Mouse (Mus musculus): ENCODE data around the gene Tgfb1. TPM values are rescaled to one million over a fixed set of nuclear protein-coding genes. Genes with fewer than 3 reads are reported as not detected.

Tgfb1 gene
- polyA plus RNA-seq (2014; fragmentation: Nextera tagmentation; extraction: Ambion mirVana) = 2.4 and 3.2 TPM in 2 replicates

DNA sequence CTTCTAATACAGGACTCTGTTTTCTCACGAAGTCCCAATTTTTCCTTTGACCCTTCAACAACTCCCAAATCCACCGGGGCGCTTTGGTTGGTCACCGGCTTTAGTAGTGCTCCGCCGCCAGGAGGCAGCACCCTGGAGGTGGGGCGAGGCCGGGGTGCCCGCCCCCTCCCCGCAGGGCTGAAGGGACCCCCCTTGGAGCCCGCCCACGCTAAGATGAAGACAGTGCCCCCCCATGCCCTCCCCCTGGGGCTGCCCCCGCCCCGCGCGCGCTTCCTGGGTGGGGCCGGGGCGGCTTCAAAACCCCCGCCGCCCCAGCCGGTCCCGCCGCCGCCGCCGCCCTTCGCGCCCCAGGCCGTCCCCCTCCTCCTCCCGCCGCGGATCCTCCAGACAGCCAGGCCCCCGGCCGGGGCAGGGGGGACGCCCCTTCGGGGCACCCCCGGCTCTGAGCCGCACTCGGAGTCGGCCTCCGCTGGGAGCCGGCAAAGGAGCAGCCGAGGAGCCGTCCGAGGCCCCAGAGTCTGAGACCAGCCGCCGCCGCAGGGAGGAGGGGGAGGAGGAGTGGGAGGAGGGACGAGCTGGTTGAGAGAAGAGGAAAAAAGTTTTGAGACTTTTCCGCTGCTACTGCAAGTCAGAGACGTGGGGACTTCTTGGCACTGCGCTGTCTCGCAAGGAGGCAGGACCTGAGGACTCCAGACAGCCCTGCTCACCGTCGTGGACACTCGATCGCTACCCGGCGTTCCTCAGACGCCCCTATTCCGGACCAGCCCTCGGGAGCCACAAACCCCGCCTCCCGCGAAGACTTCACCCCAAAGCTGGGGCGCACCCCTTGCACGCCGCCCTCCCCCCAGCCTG lies at the start of gene Tgfb1:
Gene Tgfb1, plus strand, starts transcription at position 323 of the 852 bp plus-strand sequence.
- H3K4me1 ChIP-seq (replicated peaks; ENCODE audit: control insufficient read depth, insufficient read depth, low read length) = peaks cover 10% of the 10 kb centered on the region; the same call in 1 of the 2 replicates
- ATAC-seq (replicated peaks; ENCODE audit: low FRiP score, low TSS enrichment, low read depth) (peak; percentile 47; the same call in 1 of the 2 replicates), DNase-seq (ENCODE audit: low spot score) (peak; percentile 92)
- peak within 1 kb of the TSS; percentile 65 for H3K9ac ChIP-seq (ENCODE audit: low read length)
- H3K36me3 ChIP-seq (ENCODE audit: control insufficient read depth, insufficient read depth, low read length) = peaks cover 4% of the 10 kb centered on the region; the same call in 1 of the 2 replicates
- WGBS = under 1% methylated on average over 54 of the region's 69 CpGs
- peaks cover 13% of the 10 kb centered on the region; the same call in 1 of the 2 replicates for H3K27me3 ChIP-seq (replicated peaks; ENCODE audit: control insufficient read depth, insufficient read depth, low read length)
- H3K4me3 ChIP-seq (ENCODE audit: low read depth, low read length) = peak within 1 kb of the TSS; percentile 59
- no peaks in the 10 kb centered on the region for H3K9me3 ChIP-seq (ENCODE audit: control insufficient read depth, low read length)
- H3K4me2 ChIP-seq (ENCODE audit: low read length) = peak within 1 kb of the TSS; percentile 90
- H3K27ac ChIP-seq (ENCODE audit: low read depth) = peak within 1 kb of the TSS; percentile 62

DNA sequence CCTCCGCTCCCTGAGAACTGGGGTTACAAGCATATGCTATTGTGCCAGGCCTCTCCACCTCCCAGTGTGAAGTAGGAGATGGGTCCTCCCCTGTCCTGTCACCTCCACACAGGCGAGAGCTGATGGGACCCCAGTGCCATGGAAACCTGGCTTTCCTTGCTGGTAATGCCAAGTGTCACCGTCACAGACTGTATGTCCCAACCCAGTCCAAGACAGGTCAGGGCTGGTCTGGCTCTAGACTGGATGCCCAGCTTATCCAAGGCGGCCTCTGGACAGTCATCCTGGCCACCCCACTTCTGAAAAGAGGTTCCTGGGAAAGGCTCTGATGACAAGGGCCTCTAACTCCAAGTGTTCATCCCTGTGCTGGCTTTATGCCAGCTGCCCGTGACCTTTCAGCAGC lies 49.7 kb upstream of the Tgfb1 start:
- Histone ChIP-seq H3K4me1 (replicated peaks; ENCODE audit: control insufficient read depth, insufficient read depth, low read length) (no peaks in the 10 kb centered on the region), H3K27me3 (replicated peaks; ENCODE audit: control insufficient read depth, insufficient read depth, low read length) (no peaks in the 10 kb centered on the region), H3K27ac (ENCODE audit: low read depth) (no peak overlapping the region), H3K4me3 (ENCODE audit: low read depth, low read length) (no peak overlapping the region), H3K36me3 (ENCODE audit: control insufficient read depth, insufficient read depth, low read length) (peaks cover 23% of the 10 kb centered on the region; the same call in 1 of the 2 replicates), H3K9ac (ENCODE audit: low read length) (no peak overlapping the region), H3K9me3 (ENCODE audit: control insufficient read depth, low read length) (no peaks in the 10 kb centered on the region), H3K4me2 (ENCODE audit: low read length) (no peak overlapping the region)
- DNase-seq (ENCODE audit: low spot score) (no peak), ATAC-seq (replicated peaks; ENCODE audit: low FRiP score, low TSS enrichment, low read depth) (no peak)
- 88% methylated on average over 5 of the region's 5 CpGs for whole genome bisulfite sequencing

- H3K4me2 ChIP-seq (ENCODE audit: low read length) = no peak overlapping the region
- H3K9ac ChIP-seq (ENCODE audit: low read length) = no peak overlapping the region
- no peak for DNase-seq (ENCODE audit: low spot score)
- no peaks in the 10 kb centered on the region for H3K9me3 ChIP-seq (ENCODE audit: control insufficient read depth, low read length)
- ATAC-seq (replicated peaks; ENCODE audit: low FRiP score, low TSS enrichment, low read depth) = no peak
- H3K36me3 ChIP-seq (ENCODE audit: control insufficient read depth, insufficient read depth, low read length) = peaks cover 5% of the 10 kb centered on the region; the same call in 1 of the 2 replicates
- no peak overlapping the region for H3K4me3 ChIP-seq (ENCODE audit: low read depth, low read length)
- no peak overlapping the region for H3K27ac ChIP-seq (ENCODE audit: low read depth)
- WGBS = 88% methylated on average over 4 of the region's 4 CpGs
- H3K27me3 ChIP-seq (replicated peaks; ENCODE audit: control insufficient read depth, insufficient read depth, low read length) = no peaks in the 10 kb centered on the region
- no peaks in the 10 kb centered on the region for H3K4me1 ChIP-seq (replicated peaks; ENCODE audit: control insufficient read depth, insufficient read depth, low read length)
These were observed 47.0 kb upstream of the Tgfb1 start for GRCm38 (mm10) chr7:25639754-25640153.

DNA sequence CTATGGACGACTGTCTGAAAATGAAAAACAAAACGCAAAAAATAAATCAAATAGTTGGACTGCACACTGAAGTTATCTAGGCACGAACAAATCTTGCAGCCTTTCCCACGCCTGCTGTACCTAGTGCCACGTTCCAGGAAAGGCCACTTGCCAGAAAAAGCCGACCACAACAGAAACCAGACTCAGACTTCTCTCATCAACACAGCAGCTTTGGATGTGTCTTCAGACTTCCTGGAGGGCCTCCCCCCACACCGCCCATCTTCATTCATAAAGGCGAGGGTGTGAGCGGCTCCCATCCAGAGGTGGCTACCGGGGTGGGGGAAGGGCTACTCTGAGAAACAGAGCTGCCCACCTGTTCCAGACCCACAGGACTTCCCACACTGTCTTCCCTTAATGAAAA lies 42.7 kb upstream of the Tgfb1 start:
- WGBS = 76% methylated on average over 10 of the region's 10 CpGs

GRCm38 (mm10) chr7:25644631-25645030 lies 42.2 kb upstream of the Tgfb1 start:
- no peak overlapping the region for H3K9ac ChIP-seq (ENCODE audit: low read length)
- H3K4me2 ChIP-seq (ENCODE audit: low read length) = no peak overlapping the region
- ATAC-seq (replicated peaks; ENCODE audit: low FRiP score, low TSS enrichment, low read depth) = no peak
- 78% methylated on average over 4 of the region's 4 CpGs for WGBS
- H3K36me3 ChIP-seq (ENCODE audit: control insufficient read depth, insufficient read depth, low read length) = no peaks in the 10 kb centered on the region
- DNase-seq (ENCODE audit: low spot score) = no peak
- H3K9me3 ChIP-seq (ENCODE audit: control insufficient read depth, low read length) = no peaks in the 10 kb centered on the region
- no peaks in the 10 kb centered on the region for H3K27me3 ChIP-seq (replicated peaks; ENCODE audit: control insufficient read depth, insufficient read depth, low read length)
- H3K4me1 ChIP-seq (replicated peaks; ENCODE audit: control insufficient read depth, insufficient read depth, low read length) = no peaks in the 10 kb centered on the region
- H3K27ac ChIP-seq (ENCODE audit: low read depth) = no peak overlapping the region
- H3K4me3 ChIP-seq (ENCODE audit: low read depth, low read length) = no peak overlapping the region

More for the DNA sequence above, 42.7 kb upstream of the Tgfb1 start:
- H3K4me3 ChIP-seq (ENCODE audit: low read depth, low read length) = no peak overlapping the region
- no peak overlapping the region for H3K4me2 ChIP-seq (ENCODE audit: low read length)
- no peaks in the 10 kb centered on the region for H3K27me3 ChIP-seq (replicated peaks; ENCODE audit: control insufficient read depth, insufficient read depth, low read length)
- no peaks in the 10 kb centered on the region; the same call in 1 of the 2 replicates for H3K36me3 ChIP-seq (ENCODE audit: control insufficient read depth, insufficient read depth, low read length)
- H3K9ac ChIP-seq (ENCODE audit: low read length) = no peak overlapping the region
- no peaks in the 10 kb centered on the region for H3K4me1 ChIP-seq (replicated peaks; ENCODE audit: control insufficient read depth, insufficient read depth, low read length)
- H3K27ac ChIP-seq (ENCODE audit: low read depth) = no peak overlapping the region
- DNase-seq (ENCODE audit: low spot score) (no peak), ATAC-seq (replicated peaks; ENCODE audit: low FRiP score, low TSS enrichment, low read depth) (no peak)
- no peaks in the 10 kb centered on the region for H3K9me3 ChIP-seq (ENCODE audit: control insufficient read depth, low read length)

DNA sequence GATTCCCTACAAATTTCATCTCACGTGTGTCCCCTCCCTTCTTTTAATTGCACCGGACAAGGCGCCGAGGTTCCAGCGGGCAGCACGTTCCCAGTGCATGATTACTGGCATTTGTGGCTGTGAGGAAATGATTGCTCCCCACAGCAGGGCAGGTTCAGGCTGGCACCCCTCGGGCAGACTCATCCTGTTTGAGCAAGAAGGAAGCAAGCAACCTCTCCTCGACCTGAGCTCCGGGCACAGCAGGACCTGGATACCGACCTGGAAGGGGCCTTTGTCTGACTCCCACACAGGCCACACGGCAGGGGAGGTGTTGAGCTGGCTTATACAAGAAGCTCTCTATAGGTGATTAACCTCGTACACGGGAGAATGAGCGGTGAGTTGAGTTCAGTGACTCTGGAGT lies 41.7 kb upstream of the Tgfb1 start:
- no peak overlapping the region for H3K4me3 ChIP-seq (ENCODE audit: low read depth, low read length)
- H3K9me3 ChIP-seq (ENCODE audit: control insufficient read depth, low read length) = no peaks in the 10 kb centered on the region
- DNase-seq (ENCODE audit: low spot score) = no peak
- H3K27me3 ChIP-seq (replicated peaks; ENCODE audit: control insufficient read depth, insufficient read depth, low read length) = no peaks in the 10 kb centered on the region
- WGBS = 68% methylated on average over 14 of the region's 14 CpGs
- H3K9ac ChIP-seq (ENCODE audit: low read length) = no peak overlapping the region
- no peak for ATAC-seq (replicated peaks; ENCODE audit: low FRiP score, low TSS enrichment, low read depth)
- H3K27ac ChIP-seq (ENCODE audit: low read depth) = no peak overlapping the region
- no peaks in the 10 kb centered on the region for H3K36me3 ChIP-seq (ENCODE audit: control insufficient read depth, insufficient read depth, low read length)
- H3K4me1 ChIP-seq (replicated peaks; ENCODE audit: control insufficient read depth, insufficient read depth, low read length) = no peaks in the 10 kb centered on the region
- no peak overlapping the region for H3K4me2 ChIP-seq (ENCODE audit: low read length)

DNA sequence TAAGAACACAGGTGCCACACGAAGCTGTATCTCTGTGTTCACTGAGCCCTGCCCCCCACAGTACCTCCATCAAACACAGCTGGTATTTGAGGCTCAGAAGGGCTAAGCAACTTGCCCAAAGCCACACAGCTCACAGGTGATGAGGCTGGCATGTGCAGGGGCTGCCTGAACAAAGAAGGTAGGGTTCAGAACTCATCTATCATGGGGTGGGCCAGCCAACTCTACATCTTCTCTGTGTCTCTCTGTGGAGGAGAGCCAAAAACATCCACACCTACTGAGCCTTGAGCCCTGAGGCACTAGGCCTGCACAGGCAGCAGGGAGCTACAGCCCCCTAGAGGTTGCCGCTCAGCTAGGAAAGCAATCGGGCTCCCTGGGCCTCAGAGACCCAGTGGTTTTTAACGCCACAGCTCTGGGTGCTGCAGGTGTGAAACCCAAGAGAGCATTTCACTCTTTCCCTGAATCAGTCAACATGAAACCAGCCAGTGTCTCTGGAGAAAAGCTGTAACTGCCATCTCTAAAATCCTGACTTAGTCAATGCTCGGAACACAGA lies 39.2 kb upstream of the Tgfb1 start:
- H3K36me3 ChIP-seq (ENCODE audit: control insufficient read depth, insufficient read depth, low read length) = no peaks in the 10 kb centered on the region
- ATAC-seq (replicated peaks; ENCODE audit: low FRiP score, low TSS enrichment, low read depth) = no peak
- 47% methylated on average over 5 of the region's 5 CpGs for WGBS

DNA sequence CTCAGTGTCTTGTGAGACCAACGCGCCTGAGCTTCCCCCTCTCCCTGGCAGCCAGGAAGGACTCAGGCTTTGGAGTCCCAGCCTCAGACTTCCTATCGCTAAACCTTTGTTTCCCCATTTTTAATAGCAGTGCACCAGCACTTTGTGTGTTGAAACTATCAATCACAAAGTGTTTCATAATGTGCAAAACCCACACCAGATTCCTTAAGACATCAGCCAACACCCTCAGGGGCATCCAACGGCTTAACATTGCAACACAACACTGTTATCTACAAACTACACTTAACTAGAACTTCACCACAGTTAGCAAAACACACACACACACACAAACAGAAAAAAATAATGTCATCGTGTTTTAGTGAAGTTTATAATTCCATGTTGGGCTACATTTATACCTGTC lies 37.0 kb upstream of the Tgfb1 start:
- no peak for ATAC-seq (replicated peaks; ENCODE audit: low FRiP score, low TSS enrichment, low read depth)
- Histone ChIP-seq H3K9ac (ENCODE audit: low read length) (no peak overlapping the region), H3K4me2 (ENCODE audit: low read length) (no peak overlapping the region), H3K27ac (ENCODE audit: low read depth) (no peak overlapping the region), H3K4me3 (ENCODE audit: low read depth, low read length) (no peak overlapping the region), H3K27me3 (replicated peaks; ENCODE audit: control insufficient read depth, insufficient read depth, low read length) (no peaks in the 10 kb centered on the region), H3K4me1 (replicated peaks; ENCODE audit: control insufficient read depth, insufficient read depth, low read length) (no peaks in the 10 kb centered on the region), H3K9me3 (ENCODE audit: control insufficient read depth, low read length) (no peaks in the 10 kb centered on the region), H3K36me3 (ENCODE audit: control insufficient read depth, insufficient read depth, low read length) (no peaks in the 10 kb centered on the region)
- 85% methylated on average over 5 of the region's 5 CpGs for WGBS
- no peak for DNase-seq (ENCODE audit: low spot score)

More for the DNA sequence above, 39.2 kb upstream of the Tgfb1 start:
- no peak for DNase-seq (ENCODE audit: low spot score)
- H3K27ac ChIP-seq (ENCODE audit: low read depth) = no peak overlapping the region
- no peak overlapping the region for H3K4me3 ChIP-seq (ENCODE audit: low read depth, low read length)
- no peaks in the 10 kb centered on the region for H3K27me3 ChIP-seq (replicated peaks; ENCODE audit: control insufficient read depth, insufficient read depth, low read length)
- no peaks in the 10 kb centered on the region for H3K9me3 ChIP-seq (ENCODE audit: control insufficient read depth, low read length)
- H3K4me2 ChIP-seq (ENCODE audit: low read length) = no peak overlapping the region
- H3K4me1 ChIP-seq (replicated peaks; ENCODE audit: control insufficient read depth, insufficient read depth, low read length) = no peaks in the 10 kb centered on the region
- H3K9ac ChIP-seq (ENCODE audit: low read length) = no peak overlapping the region
